Mouse (Mus musculus): ENCODE data around the gene Prkcz.

The Prkcz gene

DNA sequence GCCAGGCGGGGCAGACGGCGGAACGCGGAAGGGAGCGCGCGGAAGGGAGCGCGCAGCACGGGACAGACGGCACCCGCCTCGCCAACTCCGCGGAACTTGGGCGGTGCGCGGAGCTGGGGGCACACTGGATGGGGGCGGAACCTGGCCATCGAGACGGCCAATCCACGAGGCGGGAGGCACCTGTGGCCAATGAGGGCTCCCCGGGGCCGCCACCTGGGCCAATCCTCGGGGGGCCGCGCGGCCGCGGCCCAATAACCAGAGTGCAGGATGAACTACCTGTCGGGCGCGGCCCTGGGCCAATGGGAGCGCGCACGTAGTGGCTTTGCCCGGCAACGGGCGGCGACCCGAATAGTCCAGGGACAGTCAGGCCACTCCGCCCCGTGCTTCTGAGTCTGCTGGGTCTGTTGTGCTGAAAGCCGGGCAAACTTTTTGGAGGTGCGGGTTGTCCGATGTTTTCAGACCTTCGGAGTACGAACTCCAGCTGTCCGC is at the start of gene Prkcz:
TSS of gene Prkcz (minus strand) at position 59 of the 489 bp plus-strand sequence.
- DNase-seq = peak; percentile 94

DNA sequence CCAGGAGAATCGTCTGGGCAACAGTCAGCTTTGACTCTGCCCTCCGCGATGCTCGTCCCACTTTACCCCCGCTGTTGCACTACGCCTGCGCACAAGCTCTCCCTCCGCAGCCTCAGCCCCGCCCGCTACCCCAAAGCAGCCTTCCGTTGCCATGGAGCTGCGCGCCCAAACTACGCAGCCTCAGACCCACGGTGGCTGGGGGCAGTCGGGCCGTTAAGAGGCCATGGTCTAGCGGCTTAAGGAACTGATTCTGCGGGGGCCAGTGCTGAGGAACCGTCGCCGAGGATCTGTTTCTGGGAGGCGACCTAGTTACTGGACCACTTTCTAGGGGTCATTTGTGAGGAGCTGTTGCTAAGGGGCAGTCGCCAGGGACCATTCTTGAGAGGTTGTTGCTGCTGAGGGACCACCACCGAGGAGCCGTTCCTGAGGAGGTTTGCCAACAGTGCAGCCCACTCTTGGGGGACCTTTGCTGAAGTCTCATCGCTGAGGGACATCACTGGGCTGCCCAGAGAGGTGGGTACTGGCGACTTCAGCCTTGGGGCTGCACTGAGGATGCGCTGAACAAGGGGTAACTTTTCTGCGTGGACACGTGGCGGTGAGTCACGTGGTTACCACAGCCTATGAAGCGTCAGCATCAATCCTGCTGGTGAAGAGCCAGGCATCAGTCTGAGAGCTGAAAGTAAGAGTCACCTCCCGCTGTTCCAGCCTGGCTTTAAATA is 48.1 kb upstream of the Prkcz start, which contains the start of gene Cfap74:
TSS of gene Cfap74 (plus strand) at position 133 of the 719 bp plus-strand sequence.
- peak; percentile 64 for DNase-seq

DNA sequence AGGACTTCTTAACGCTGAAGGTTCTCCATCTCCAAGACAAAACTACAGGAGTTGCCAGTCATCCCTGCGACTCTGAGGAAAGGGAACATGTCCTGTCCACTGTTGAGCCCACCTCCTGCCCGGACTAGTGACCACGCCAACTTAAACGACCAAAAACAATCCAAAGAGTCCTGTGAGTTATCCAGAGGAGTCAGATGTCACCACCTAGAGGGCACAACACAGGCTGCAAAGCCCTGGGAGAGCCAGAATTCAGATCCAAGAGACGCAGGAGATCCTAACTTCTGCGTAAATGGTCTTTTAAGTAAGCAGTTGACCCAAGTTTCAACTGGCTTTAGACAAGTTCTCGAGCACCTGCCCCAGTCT is 47.5 kb upstream of the Prkcz start:
- no peak for DNase-seq

DNA sequence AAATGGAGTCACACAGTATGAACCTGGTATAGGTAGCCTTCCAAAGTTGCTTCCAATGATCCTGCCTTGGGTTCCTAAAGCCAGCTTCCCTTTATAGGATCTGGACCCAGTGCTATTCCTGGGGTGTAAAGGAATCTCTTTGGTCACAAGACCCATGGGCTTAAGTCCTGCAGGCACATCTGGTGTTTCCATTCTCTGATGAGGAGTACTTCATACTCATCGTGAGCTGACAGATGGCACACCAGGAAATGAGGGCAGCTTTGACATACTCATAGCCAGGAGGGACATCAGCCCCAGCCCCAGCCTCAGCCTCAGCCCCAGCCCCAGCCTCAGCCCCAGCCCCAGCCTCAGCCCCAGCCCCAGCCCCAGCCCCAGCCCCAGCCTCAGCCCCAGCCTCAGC is 41.3 kb upstream of the Prkcz start:
- DNase-seq = no peak

DNA sequence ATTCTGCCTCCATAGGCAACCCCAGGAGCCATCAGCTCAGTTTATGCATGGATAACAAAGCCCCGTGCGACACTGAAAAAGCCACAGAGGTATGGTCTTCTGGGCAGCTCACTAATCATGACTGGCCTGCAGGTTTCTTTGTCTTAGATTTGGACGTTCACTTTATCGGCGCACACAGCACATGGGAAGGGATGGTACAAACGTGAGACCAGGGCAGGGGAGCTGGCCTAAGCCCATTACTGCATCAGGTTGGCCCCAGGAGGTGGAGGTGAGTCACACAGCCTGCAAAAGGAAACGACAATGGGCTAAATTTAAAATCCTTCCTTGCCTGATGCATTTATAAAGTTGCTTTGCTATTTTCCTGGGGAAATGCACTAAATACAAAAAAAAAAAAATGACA is 40.0 kb upstream of the Prkcz start:
- DNase-seq = no peak

DNA sequence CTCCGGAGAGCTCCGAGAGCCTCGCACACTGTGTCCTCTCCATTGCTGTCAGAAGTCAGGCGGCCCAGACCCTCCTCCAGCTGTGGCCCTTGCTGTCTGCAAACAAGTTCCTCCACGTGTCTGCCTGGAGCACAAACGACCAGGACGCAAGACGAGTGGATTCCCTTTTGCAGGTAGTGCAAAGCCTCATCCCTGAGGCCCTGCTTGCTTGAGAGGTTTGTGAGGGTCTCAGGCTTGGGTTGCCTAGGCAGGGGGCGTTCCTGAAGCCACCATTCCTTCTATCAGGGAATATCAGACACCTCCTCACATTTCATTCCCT is 37.0 kb upstream of the Prkcz start:
- DNase-seq = no peak

DNA sequence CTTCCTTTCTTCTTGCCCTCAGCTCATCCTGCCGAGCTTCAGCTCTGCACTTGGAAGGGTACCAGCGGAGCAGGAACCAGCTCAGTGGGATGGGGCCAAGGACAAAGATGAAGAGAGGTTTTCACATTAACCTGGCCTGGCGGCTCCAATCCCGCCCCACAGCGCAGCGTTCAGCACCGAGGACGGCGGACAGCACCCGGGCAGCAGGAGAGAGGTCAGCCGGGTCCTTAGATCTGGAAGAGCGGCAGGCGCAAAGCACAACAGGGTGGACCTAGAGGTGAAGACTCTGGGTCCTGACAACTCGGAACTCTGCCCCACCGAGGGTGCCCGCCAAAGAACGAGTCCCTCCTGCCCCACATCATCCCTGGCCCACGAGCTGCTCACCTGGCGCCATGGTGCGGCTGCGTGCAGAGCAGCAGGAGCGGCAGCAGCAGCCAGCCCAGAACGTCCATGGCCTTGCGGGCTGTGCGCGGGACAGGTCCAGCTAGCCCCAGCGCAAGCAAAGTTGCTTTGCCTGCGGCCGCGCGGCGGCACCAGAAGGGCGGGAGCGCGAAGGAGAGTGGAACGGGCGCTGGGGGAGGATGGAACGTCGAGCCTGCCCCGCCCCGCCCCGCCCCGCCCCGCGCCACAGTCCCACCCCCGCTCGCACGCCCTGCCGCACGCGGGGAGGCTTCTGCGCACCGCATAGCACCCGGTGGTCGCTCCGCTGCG is 36.5 kb upstream of the Prkcz start, which contains the start of gene Gabrd:
TSS of gene Gabrd (minus strand) at position 602 of the 711 bp plus-strand sequence.
- peak; percentile 78 for DNase-seq

DNA sequence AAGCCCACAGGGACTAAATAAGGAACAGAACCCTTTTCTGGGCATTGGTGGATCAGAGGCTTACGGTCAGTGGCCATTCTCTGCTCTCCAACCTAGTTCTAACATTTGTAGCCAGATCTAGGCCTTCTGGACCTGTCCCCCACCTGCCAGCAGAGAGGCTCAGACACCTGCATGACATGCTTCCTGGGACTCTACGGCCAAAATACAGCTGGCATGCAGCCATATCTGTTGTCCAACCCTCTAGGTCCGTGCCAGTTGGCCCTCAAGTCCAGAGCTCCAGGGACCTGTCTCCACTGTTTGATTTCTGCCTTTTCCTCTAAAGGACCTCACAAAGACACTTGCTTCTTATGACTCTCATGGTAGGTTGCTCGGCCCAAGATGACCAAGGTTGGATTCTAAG is 35.6 kb upstream of the Prkcz start:
- DNase-seq = no peak

DNA sequence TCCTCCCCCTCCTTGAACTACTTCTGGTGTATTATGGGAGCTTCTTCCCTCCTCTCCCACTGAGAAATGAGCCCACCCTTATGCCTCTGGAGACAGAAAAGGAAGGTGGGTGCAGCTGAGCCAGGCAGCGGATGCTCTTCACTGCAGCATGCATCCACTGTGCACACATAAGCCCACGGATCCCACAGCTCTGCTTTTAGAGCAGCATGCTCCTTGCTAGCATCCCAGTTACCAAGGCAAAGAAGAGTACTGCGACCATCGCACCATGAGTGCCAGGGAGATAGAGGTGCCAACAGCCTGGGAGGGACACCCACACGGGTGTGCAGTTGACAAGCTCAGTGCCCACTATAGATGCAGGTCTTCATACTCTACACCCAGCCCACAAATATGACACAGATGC is 34.3 kb upstream of the Prkcz start:
- no peak for DNase-seq

DNA sequence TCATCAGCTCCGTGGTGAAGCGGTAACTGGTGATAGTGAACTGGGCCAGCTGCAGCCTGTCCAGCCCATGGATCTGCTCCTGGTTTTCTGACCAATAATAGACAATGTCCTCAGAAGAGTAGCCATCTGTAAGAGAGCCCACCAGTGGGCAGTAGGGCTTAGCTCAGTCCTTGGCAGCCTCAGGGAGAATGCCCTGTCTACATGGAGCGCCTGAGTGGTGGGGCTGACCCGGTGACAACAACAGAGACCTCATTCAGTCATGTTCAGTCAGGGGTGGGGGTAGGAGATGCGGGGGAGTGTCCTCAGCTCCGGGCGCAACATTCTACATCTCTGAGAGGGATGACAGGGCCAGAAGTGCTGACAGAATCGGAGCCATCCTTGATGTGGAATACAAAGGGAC is 26.0 kb upstream of the Prkcz start:
- DNase-seq = no peak

DNA sequence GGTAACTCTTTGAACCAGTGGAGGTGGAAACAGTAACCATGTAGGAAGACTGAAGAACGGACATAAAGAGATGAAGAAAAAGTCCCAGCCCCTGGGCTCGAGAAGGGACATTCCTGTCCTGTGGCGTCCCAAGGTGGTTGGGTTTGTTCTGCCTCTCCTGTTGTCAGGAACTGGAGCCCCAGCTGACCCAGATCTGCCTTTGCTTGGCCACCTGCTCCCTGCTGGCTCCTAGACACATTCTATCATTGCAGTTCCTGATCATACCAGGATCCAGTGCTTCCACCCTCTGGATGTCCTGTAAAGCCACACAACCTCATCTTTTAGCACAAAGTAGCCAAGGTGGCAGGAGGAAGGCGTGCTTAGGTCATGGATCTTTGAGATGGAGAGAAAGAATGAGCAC is 22.2 kb upstream of the Prkcz start:
- DNase-seq = no peak

DNA sequence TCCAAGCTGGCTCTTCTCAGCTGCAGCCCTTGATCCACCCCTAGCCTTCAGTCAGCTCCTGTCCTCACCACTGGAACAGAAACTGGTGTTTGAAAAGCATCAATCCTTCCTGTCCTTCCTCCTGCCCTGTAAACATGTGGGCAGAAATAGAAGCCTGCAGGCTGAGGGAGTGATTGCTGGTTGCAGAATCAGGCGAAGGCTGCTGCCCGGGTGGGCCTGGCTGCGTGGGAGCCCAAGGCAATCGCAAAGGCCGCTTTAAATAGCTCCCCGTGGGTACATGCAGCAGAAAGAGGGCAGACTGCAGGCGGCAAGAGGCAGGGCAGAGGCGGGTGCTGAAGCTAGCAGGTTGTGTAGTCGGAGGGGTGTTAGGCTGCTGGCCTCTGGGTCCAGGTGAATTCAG is 21.6 kb upstream of the Prkcz start:
- no peak for DNase-seq

DNA sequence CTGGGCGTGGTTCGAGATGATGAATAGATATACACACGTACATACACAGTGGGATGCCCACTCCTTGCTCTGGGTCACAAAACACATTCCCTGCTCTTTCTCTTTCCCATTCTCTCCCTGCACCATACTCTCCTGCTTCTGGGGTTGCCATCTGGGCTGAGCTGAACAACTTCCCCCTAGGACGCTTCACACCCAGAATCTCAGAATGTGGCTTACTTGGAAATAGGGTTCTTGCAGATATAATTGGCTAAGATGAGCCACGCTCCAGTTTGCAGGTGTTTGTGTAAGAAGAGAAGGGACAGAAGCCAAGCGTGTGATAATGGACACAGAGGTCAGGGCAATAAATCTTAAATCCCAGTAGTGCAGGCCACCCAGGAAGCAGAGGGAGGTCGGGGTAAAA is 20.8 kb upstream of the Prkcz start:
- DNase-seq = no peak

DNA sequence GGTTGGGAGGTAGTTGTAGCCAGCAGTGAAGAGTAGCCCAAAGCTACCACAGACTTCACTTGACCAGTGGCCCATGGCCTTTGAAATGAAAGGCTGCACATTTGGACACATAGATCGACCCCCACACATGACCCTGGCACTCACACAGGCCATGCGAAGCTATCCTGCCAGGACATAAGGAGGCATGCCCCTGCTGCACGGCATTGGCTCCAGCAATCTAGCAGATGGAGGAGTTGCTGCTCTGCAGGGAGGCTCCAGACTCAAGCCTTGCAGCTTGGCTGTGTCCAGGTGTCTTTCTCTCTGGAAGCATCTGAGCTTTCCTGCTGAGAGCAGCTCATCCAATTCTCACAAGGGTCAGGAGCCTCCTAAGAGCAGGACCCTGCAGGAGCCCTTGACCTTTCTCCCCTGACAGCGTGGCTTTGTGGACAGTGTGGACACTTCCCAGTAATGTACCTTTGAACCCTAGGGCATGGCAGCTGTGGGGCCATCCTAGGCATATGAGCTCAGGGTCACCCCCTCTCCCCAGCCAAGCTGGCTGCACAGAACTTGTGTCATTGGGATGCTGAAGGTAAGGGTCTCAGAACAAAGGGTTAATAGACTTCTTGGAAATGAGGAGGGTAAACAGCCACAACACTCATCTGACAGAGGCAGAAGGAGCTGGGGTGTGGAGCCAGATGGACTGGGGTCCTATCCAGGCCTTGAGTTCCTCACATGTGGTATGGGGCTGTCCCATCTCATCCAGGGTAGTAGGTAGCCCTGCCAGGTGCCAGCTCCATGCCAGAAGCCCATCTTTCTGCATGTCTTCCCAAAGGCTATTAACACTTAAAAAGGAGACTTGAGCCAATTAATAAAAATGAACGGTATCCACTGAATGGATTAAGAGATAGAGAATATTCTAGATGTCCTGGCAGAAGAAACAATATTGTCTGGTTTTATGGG is 10.9 kb upstream of the Prkcz start:
- DNase-seq = no peak

DNA sequence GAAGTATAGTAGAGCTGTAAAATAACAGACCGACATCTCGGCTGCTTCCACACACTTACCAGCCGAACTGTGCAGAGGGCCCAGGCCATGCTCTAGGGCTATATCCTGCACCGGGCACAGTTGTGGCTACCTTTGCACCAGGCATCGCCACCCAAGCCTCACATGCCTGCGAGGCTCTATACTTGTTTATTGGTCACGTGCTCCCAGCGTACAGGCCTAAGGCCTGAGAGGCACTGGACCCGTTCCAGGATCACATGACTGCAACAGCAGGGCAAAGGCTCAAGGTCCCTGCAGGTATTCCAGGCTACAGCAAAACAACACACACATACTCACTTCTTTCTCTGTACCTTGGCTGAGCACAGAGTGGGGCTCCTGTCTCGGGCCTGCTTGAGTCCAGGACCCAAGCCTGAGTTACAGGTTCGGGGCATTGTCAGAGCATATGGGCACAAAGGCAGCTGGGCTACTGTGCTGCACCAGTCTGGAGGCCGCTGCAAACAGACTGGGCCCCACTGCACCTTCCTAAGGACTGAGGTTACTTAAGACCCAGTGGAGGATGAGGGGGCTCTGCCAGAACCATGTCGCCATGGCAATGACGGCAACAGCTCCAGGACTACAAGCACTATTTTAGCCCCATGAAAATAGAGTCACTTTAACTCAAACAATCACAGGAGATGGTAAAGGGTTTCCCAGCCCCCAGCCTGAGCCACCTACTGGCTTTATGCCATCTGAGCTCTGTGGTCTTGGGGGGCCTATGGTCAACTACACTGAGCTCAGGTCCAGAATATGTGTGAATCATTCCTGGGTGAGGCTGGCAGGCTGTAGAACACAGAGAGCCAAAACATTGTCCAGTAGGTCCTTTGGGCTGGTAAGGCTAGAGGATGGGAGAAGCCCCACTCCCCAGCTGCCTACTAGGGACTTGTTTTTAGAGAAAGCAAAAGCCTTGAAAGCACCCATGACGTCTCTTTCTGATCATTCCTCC is 9.9 kb upstream of the Prkcz start:
- DNase-seq = peak; percentile 90

DNA sequence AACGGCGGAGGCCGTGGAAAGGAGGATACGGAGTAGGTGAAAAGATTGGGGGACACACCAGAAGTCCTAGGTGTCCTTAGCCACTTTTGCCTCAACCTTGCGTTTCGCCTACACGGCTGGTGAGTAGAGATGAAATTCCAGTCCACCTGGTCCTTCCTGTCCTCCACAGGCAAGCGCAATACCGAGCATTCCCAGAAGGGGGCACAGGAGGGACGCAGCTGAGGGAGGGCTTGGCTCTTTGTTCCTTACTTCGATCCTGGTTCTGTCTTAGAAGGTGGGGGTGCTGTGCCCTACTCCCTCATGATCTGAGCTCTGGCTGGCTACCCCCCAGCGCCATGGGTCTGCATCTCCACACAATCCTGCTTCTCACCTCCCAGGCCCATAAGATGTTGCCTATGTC is 7.5 kb upstream of the Prkcz start:
- DNase-seq = peak; percentile 90

DNA sequence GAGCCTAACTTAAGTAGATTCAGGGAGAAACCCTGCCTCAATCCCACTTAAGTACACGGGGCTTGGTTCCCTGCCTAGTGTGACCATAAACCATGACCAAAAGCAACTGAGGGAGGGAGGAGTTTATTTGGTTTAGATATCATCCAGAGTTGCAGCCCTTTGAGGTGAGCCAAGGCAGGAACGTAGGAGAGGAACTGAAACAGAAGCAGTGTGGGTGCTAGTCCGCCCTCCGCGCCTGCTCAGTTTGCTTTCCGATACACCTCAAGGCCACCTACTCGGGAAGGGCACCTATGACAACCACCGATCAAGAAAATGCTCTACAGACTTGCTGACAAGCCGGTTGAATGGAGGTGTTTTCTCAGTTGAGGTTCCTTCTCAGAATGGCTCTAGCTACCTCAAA is 6.6 kb upstream of the Prkcz start:
- no peak for DNase-seq

DNA sequence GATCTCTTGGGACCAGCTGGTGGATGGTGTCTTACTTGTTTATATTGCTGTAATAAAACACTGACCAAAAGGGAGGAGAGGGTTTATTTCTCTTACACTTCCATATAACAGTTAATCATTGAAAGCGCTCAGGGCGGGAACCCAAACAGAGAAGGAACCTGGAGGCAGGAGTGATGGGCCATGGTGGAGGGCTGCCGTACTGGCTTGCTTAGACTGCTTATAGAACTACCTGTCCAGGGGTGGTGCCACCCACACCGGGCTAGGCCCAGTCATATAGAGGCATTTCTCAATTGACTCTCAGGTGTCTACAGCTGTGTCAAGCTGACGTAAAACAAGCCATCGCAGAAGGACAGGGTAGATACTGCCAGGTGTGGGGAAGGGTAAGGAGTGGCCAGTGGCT is 5.6 kb upstream of the Prkcz start:
- no peak for DNase-seq

DNA sequence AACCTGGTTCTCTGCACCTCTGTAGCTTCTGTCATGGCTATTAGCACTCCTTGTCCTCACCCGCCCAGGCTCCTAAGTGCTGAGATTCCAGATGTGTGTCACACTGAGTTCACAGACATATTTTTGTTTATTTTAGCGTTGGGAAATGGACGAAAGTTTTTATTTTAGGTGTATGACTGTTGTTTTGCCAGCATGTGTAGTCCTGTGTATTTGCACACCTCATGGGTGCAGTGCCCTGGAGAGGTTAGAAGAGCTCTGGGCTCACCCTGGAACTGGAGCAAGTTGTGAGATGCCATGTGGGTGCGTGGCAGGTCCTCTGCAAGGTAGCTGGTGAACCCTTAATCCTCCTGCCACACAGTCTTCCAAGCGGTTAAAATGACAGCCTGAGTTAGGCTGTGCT is 1.3 kb upstream of the Prkcz start:
- no peak for DNase-seq

DNA sequence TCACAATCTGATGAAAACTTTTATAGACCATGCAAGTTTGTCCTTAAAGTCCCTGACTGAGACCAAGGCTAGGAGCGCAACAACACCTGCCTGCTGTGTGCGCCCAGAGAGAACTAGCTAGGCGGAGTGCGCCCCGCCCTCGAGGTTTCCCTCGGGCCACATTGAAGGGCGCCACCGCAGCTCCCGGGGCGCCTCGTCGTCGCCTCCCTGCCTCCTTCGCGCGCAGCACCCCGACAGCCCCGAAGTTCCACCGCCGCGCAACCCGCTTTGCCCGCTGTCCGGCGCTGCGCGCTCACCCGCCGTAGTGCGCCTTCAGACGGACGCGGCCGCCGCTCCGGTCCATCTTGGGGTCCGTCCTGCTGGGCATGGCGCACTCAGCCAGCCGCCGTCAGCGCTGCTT is 305 bp downstream of the Prkcz start:
- no peak for DNase-seq

DNA sequence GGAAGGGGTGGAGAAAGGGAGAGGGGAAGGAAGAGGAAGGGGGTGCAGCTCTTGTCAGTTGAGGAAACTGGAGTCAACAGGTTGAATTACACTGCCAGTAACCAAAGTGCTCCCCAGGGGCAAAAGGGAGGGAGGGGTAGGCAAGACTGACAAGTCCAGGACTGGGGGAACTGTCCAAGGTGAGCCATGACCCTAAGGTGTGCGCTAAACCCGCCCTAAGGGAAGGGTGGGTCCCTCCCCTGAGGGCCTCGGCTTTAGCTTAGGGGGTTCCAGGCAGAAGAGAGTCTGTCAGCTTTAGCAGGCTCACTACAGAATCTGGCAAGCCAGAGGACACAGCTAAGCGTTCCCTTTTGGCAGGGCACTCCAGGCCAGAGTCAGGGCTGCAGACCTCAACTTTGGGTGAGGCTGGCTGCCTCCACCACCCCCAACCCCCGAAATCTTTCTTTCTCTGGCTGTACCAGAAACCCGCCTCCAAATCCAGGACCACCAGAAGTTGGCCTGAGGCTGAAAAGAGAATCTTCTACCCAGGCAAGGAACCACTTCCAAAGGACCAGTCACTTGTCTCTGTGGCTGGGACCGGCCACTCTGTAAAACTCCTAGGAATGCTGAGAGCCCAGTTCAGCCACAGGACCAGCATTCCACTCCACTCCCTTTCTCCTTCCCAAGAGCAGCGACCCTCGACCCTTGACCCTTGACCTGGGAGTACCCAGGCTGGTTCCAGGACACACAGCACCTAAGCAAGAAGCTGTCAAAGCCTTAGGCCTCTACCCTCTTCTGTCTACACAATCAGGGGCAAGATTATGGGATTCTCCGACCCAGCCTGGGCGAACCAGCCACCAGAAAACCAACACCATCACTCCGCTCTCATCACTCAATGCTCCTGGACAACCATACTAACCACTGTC is 1.3 kb downstream of the Prkcz start:
- DNase-seq = peak; percentile 64
